Mouse (Mus musculus) hindbrain, embryonic 11.5 days (tissue): ENCODE results near the gene Bicd2. TPM values are rescaled to one million over a fixed set of nuclear protein-coding genes. Genes with fewer than 3 reads are reported as not detected.

Experiments
- ATAC-seq: fragments of 200-750 bp; cut with Nextera tagmentation; 2 replicates; pipeline ENCODE4 v1.8.0; 2017; ENCODE audit warnings: mild to moderate bottlenecking, moderate TSS enrichment, moderate library complexity; ENCODE audit not compliant: low FRiP score
- DNase-seq: peaks from one replicate; pipeline ENCODE4 v3.0.0-alpha.2; 2015; ENCODE audit warnings: low spot score
- H3K27ac ChIP-seq: fragments of 300-500 bp; sonication (generic); 2 replicates; pipeline ENCODE4 v1.5.1; 2014; ENCODE audit warnings: mild to moderate bottlenecking, low read depth, low read length
- H3K27me3 ChIP-seq: fragments of 300-500 bp; sonication (generic); 2 replicates; pipeline ENCODE4 v1.6.1; 2014; ENCODE audit warnings: mild to moderate bottlenecking, low read length, moderate library complexity, mixed read lengths; ENCODE audit not compliant: control insufficient read depth, insufficient read depth
- H3K36me3 ChIP-seq: fragments of 300-500 bp; sonication (generic); 2 replicates; pipeline ENCODE4 v1.6.1; 2014; ENCODE audit warnings: mild to moderate bottlenecking, low read length, moderate library complexity, mixed read lengths; ENCODE audit not compliant: control insufficient read depth, insufficient read depth
- H3K4me1 ChIP-seq: fragments of 300-500 bp; sonication (generic); replicated peaks from 2 replicates; pipeline ENCODE4 v1.6.1; 2014; ENCODE audit warnings: low read length, mixed read lengths; ENCODE audit not compliant: control insufficient read depth, insufficient read depth
- H3K4me2 ChIP-seq: fragments of 300-500 bp; sonication (generic); replicated peaks from 2 replicates; pipeline ENCODE4 v1.6.1; 2014; ENCODE audit warnings: mild to moderate bottlenecking, low read depth, low read length
- H3K4me3 ChIP-seq: fragments of 300-500 bp; sonication (generic); 2 replicates; pipeline ENCODE4 v1.5.1; 2014; ENCODE audit warnings: low read depth, low read length
- H3K9ac ChIP-seq: fragments of 300-500 bp; sonication (generic); 2 replicates; pipeline ENCODE4 v1.6.1; 2014; ENCODE audit warnings: low read depth, low read length
- H3K9me3 ChIP-seq: fragments of 300-500 bp; sonication (generic); 2 replicates; pipeline ENCODE4 v1.6.1; 2016; ENCODE audit warnings: low read length; ENCODE audit not compliant: control insufficient read depth
- WGBS: fragments of 180-500 bp; shearing (Covaris S2); extraction: QIAGEN DNeasy Blood & Tissue Kit; methylation state at CpG from one replicate; pipeline ENCODE4 v1.1.7; 2014; 5-methylcytosine and 5-hydroxymethylcytosine counted together
- polyA plus RNA-seq: library from polyadenylated mRNA; unstranded; fragments of >200 nt; fragmentation: Nextera tagmentation; extraction: Ambion mirVana; gene quantifications from 2 replicates; pipeline ENCODE4 v1.2.1, GENCODE M21; 2014

The Bicd2 gene
- polyA plus RNA-seq, 1 experiment from 2014 or later: 26.9 TPM

DNA sequence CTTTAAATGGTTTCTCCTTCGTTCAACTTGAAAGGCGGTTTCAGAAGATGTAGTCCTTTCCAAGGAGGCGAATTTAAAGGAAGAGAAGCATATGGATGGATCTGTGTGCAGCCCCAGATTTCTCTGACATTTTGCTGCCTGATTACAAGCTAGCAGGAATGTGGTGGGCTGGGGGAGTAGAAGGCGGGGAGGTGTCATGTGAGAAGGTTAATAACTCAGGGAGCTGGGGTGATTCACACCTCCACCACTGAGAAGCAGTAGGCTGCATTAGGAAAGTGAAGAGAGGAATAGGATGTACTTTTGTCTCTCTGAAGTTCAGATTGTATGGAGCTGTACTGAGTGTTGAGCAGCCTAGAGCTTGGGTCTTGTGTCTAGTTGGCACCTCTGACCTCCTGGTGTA, 80.6 kb downstream of the Bicd2 start:
- DNase-seq (no peak), ATAC-seq (no peak)
- peak overlapping the region; percentile 93 for H3K4me2 ChIP-seq
- peaks cover 4% of the 10 kb centered on the region; the same call in 1 of the 2 replicates for H3K4me1 ChIP-seq
- H3K27me3 ChIP-seq: no peaks in the 10 kb centered on the region
- no peak overlapping the region for H3K27ac ChIP-seq
- H3K36me3 ChIP-seq: no peaks in the 10 kb centered on the region
- WGBS: 37% methylated on average over 4 of the region's 4 CpGs
- H3K4me3 ChIP-seq: peak overlapping the region; percentile 63
- peak overlapping the region; percentile 77; the same call in 1 of the 2 replicates for H3K9ac ChIP-seq
- no peaks in the 10 kb centered on the region for H3K9me3 ChIP-seq

DNA sequence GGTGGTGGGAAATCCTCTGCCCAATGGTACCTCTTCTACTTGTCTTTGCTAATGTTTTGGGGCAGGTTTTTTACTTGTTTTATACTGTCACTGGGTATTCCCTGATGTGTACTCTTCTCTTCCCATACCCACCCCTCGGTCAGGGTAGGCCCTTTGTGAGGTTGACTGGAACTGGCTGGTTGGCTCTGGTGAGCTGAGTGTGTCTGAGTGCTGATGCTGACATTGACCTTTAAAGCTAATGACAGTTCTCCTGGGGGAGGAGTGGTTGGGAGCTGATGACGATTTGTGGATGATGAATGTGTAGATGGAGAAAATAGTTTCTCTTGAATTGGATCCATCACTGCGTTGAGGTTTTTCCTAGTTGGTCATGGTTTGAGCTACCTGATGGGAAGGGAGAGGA, 85.4 kb downstream of the Bicd2 start:
- Histone ChIP-seq H3K27ac (no peak overlapping the region), H3K36me3 (no peaks in the 10 kb centered on the region), H3K27me3 (no peaks in the 10 kb centered on the region), H3K4me3 (no peak overlapping the region), H3K4me1 (peaks cover 4% of the 10 kb centered on the region; the same call in 1 of the 2 replicates), H3K9me3 (no peaks in the 10 kb centered on the region), H3K4me2 (no peak overlapping the region), H3K9ac (no peak overlapping the region)
- WGBS: 87% methylated on average over 3 of the region's 3 CpGs
- no peak for ATAC-seq
- DNase-seq: no peak

DNA sequence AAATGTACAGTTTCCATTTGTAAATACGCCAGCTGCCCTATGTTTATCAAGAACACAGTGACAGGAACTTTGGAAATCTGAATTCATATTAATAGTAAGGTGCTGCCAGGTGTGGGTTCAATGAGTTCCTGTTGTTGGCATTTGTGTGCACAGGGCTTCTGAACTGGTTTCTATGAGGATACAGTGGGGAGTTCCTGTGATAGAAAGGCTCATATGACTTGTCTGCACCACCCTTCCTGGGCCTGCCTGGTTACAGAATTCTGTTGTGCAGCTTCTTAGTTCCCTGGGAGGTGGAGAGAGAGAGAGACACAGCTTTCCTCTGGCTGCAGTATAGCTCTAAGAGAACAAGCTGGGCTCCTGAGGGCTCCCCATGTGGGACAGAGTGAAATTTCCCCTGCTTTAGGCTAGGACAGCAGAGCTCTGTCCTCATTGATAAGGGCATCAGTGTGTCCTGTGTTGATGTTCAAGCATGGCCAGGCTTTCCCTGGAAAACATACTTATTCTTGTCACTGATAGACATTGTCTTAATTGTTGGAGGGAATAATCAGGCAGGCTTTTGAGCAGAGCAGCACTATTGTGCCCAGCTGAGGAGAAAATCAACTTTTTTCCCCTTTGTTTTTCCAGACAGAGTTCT, 86.8 kb downstream of the Bicd2 start:
- WGBS: 96% methylated on average over 1 of the region's 1 CpGs

DNA sequence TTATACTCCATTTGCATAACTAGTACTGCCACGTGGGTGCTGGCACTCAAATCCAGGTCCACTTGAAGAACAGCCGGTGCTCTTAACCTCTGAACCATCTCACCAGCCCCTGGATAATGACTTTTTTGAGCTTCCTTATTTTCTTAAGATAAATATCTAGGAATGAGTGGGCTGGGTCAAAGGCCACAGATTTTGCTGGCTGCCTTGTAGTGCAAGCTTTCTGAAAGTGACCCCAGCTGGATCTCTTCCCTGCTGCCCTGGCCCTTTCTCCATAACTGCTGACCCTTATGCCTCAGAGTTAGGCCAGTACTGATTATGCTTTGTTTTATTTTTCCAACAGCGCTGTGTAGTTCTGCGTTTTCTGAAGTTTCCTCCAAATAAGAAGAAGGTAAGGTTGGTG, 89.1 kb downstream of the Bicd2 start:
- DNase-seq (no peak), ATAC-seq (no peak)
- Histone ChIP-seq H3K9ac (no peak overlapping the region), H3K36me3 (no peaks in the 10 kb centered on the region), H3K27ac (no peak overlapping the region), H3K4me1 (no peaks in the 10 kb centered on the region), H3K9me3 (no peaks in the 10 kb centered on the region), H3K4me3 (no peak overlapping the region), H3K4me2 (no peak overlapping the region), H3K27me3 (no peaks in the 10 kb centered on the region)
- WGBS: 79% methylated on average over 4 of the region's 4 CpGs

More for the DNA sequence above, 86.8 kb downstream of the Bicd2 start:
- Histone ChIP-seq H3K9me3 (no peaks in the 10 kb centered on the region), H3K4me2 (no peak overlapping the region), H3K9ac (no peak overlapping the region), H3K27me3 (no peaks in the 10 kb centered on the region), H3K4me3 (no peak overlapping the region), H3K27ac (no peak overlapping the region), H3K4me1 (no peaks in the 10 kb centered on the region), H3K36me3 (no peaks in the 10 kb centered on the region)
- ATAC-seq (no peak), DNase-seq (no peak)

DNA sequence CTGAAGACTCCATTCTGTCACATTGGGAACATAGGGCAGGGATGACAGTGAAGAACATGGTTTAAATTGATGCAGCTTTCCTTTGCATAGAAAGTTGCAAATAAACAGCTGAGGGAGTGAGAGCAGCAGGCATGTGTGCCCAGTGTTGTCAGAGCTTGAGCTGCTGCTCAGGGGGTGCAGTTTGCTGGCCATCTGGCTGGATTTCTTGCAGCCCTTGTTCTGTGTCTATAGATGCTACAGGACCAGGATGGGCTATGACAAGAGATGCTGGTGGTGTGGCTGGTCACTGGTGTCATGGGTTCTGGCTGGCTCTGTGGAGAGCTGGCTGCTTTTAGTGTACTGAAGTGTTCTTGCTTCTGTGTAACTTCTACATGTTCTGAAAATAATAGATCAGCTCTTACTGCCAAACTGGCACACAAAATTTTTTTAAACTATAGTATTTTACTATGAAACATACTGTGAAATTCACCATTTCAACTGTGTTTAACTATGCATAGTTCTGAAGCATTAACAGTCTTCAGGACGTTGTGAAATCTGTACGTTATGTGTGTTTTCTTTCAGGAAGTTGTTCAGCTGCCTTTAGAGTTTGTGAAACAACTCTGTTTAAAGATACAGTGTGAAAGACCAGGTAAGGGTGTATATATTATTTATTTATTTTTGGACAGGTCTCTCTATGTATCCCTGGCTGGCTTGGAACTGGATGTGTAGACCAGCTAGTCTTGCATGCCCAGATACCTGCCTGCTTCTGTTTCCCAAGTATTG, 92.1 kb downstream of the Bicd2 start:
- ATAC-seq (no peak), DNase-seq (no peak)
- no peaks in the 10 kb centered on the region for H3K4me1 ChIP-seq
- no peak overlapping the region for H3K4me2 ChIP-seq
- H3K9ac ChIP-seq: no peak overlapping the region
- no peak overlapping the region for H3K27ac ChIP-seq
- H3K9me3 ChIP-seq: no peaks in the 10 kb centered on the region
- no peak overlapping the region for H3K4me3 ChIP-seq
- no peaks in the 10 kb centered on the region for H3K27me3 ChIP-seq
- H3K36me3 ChIP-seq: no peaks in the 10 kb centered on the region
- WGBS: 87% methylated on average over 2 of the region's 2 CpGs

DNA sequence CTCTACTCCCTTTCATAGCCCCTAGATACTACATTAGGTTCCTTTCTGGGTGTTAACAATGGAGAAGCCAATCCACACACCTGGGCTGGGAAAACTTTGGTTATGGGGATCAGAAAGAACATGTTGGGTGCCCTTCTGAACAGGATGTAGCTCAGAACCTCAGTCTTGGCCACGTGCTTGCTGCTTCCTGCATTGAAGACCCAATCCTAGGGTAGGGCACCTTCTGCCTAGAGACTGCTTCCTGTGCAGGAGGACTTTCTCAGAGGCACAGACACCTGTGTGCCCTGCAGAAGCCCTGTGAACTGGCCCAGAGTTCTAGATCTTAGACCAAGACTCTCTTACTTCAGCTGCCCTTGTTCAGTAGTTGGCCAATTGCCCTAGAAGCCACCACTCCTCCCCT, 94.4 kb downstream of the Bicd2 start:
- H3K9ac ChIP-seq: no peak overlapping the region
- DNase-seq (no peak), ATAC-seq (no peak)
- no peaks in the 10 kb centered on the region for H3K9me3 ChIP-seq
- no peak overlapping the region for H3K4me2 ChIP-seq
- H3K4me1 ChIP-seq: no peaks in the 10 kb centered on the region
- H3K27ac ChIP-seq: no peak overlapping the region
- H3K27me3 ChIP-seq: no peaks in the 10 kb centered on the region
- no peaks in the 10 kb centered on the region for H3K36me3 ChIP-seq
- H3K4me3 ChIP-seq: no peak overlapping the region
- WGBS: 92% methylated on average over 1 of the region's 1 CpGs

DNA sequence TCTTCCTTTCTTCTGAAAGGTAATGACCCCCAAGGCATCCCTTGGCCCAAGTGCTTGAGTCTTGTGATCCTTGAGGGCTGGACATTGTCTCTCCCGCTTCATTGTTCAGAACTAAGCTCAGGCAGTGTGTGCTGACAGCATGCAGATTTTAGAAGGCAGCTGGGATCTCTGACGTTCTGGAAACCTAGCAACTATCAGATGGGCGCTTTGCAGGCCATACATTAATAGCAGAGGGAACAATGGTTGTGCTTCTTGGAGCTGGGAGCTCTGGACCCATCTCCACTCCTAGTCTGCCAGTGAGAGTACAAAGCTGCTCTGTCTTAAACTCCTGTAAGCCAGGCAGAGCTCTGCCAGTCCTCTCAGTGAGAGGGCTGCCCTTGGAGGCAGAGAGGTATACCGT, 94.8 kb downstream of the Bicd2 start:
- ATAC-seq: no peak
- DNase-seq: no peak
- H3K36me3 ChIP-seq: no peaks in the 10 kb centered on the region
- WGBS: 83% methylated on average over 4 of the region's 4 CpGs
- H3K9ac ChIP-seq: no peak overlapping the region
- no peak overlapping the region for H3K4me2 ChIP-seq
- no peaks in the 10 kb centered on the region for H3K4me1 ChIP-seq
- no peaks in the 10 kb centered on the region for H3K27me3 ChIP-seq
- H3K27ac ChIP-seq: no peak overlapping the region
- H3K4me3 ChIP-seq: no peak overlapping the region
- no peaks in the 10 kb centered on the region for H3K9me3 ChIP-seq
